Mouse (Mus musculus): Measurements from ENCODE around the gene Grk5.

Grk5 gene

DNA sequence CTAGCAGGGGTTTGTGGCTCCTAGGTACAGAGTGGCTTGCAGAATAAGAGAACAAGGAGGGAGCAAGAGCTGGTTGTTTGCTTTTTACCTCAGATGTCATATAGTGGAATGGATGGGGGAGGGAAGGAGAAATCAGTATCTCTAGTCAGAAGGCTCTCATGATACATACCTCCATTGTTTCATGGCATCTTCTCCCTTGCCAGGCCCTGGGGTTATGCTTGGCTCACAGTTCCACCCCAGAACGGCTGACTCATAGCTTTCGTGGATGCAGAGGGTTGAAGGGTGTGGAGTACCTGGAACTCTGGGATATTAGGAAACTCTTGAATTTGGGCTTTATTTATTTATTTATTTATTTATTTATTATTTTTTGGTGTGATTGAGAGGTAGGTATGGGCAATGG lies 84.0 kb downstream of the Grk5 start:
- DNase-seq (ENCODE audit: low spot score in 2 of 2): no peak

DNA sequence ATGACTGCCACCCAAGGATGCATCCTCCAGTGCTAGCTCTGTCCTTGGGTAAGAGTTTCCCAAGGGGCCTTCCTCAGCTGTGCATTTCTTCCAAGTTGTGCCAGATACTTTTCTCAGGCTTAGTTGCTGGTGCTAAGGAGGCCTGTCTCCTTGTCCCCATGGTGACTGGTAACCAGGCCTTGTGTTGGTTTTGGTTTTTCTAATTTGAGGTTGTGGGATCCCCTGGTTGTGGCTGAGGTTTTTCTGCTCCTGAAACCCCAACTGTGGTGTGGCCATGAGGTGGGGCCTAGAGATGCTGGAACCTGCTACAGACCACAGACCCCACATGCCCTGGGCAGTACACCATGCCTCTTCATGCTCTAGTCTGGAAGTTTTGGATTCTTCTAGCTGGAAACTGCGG lies 90.0 kb downstream of the Grk5 start:
- no peak for DNase-seq (ENCODE audit: low spot score in 2 of 2)

GRCm38 (mm10) chr19:60981391-60981790 lies 91.8 kb downstream of the Grk5 start:
- no peak for DNase-seq (ENCODE audit: low spot score in 2 of 2)

GRCm38 (mm10) chr19:60981894-60982293 lies 92.3 kb downstream of the Grk5 start:
- DNase-seq (ENCODE audit: low spot score in 2 of 2): peak in 1 of 2 experiments; percentile 16

DNA sequence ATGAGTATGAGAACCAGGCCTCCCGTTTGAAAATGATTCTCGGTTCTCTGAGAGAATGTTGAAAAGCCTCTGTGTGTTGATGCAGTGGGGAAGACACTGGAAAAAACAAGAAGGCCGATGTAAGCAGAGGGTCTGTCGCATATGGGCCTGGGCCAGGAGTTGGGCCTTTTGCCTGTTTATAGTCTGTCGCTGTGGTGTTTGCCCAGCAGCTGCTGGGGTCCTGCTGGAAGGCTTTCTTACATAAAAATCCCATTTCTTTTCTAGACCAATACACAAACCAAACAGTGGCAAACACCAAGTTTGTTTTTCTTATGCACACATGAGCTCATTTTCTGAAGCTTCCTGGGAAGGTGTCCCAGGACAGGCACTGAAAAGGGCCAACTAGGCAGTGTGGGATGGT lies 100.2 kb downstream of the Grk5 start:
- no peak for DNase-seq (ENCODE audit: low spot score in 2 of 2)

DNA sequence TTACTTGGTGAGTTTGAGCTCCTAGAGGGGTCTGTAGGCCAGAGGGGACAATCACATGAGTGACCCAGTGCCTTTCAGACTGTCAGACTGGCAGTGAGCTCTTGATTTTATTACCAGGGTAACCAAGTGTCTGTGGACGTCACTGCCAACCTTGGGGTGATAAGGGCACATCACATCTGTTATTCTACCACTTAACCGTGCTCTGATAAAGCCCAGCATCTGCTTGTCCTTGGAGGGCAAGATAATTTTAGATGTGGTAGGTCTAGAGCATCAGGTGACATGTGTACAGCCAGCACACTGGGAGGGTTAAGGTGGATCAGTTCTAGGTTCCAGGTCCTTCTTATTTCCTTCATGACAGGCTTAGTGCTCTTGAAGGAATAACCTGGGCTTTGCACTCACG lies 104.7 kb downstream of the Grk5 start:
- no peak for DNase-seq (ENCODE audit: low spot score in 2 of 2)

- DNase-seq (ENCODE audit: low spot score in 2 of 2): no peak
Measured at GRCm38 (mm10) chr19:60994845-60995244, 105.3 kb downstream of the Grk5 start.

- DNase-seq (ENCODE audit: low spot score in 2 of 2): no peak
Measured at GRCm38 (mm10) chr19:60997784-60998183, 108.2 kb downstream of the Grk5 start.

- no peak for DNase-seq (ENCODE audit: low spot score in 2 of 2)
Measured at GRCm38 (mm10) chr19:60999652-61000051, 110.1 kb downstream of the Grk5 start.

DNA sequence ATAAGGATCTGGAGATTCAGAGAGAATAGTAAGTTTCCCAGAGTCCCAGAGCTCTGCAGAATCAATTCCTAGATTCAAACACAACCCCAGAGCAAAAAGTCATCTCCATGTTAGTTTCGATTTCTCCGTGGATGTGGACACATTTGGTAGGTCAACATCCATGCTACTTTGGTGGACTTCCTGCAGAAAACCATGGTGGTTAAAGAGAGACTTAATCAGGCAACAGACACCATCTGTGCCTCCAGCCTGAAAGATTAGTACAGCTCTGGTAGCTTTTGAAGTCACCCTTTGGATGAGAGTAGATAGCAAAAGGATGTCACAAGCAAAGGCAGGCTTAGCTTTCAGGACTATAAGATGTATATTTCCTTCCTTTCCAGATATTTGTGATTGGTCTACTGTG lies 111.4 kb downstream of the Grk5 start:
- no peak for DNase-seq (ENCODE audit: low spot score in 2 of 2)

DNA sequence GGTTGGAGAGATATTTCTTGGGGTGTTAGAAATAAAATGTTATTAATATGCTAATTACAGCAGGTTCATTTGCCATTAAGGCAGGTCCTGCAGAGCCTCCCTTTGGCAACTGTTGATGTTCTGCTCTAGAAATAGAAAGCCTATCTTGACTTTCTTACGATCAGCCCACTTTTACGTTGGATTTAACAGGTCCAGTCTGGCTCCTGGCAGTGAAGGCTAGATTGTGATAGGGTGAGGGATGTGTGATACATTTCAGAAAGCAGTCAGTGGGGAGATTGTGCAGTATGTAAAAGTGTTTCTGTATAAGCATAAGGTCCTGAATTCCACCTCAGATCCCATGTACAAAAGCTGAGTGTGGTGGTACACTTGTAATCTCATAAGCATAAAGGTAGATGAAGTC lies 119.7 kb downstream of the Grk5 start:
- no peak for DNase-seq (ENCODE audit: low spot score in 2 of 2)

DNA sequence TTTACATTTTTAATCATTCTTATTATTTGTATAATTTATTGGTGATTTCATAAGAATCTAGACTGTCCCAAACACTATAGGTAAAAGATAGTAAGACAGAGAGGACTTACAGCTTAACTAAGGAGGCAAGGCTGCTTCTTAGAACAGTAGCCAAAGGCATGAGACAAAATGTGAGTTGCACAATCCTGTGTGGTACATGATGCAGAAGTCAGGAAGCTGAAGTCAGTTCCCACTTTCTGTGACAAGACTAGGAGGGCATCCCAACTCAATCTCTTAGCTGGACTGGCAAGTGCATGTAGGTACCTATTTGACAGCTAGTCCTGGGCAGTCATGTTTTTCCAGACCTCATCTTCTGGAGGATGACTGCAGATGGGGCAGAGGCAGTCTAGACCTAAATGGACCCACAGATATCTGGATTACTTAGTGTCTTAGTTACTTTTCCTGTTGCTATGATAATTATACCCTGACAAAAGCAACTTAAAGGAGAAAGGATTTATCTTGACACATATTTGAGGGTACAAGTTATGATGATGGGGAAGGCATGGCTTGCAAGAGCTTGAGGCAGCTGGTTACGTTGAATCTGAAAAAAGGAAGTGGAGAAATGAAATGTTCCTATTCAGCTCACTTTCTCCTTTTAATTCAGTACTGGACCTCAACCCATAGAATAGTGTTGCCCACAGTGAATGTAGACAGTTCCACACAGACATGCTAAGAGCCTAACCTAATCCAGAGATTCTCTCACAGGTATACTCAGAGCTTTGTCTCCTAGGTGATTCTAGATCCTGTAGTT lies 128.1 kb downstream of the Grk5 start:
- DNase-seq (ENCODE audit: low spot score in 2 of 2): peak in 1 of 2 experiments; percentile 19

GRCm38 (mm10) chr19:61021502-61021901 lies 132.0 kb downstream of the Grk5 start:
- no peak for DNase-seq (ENCODE audit: low spot score in 2 of 2)

- DNase-seq (ENCODE audit: low spot score in 2 of 2): no peak
Measured at GRCm38 (mm10) chr19:61021939-61022566, 132.5 kb downstream of the Grk5 start.

DNA sequence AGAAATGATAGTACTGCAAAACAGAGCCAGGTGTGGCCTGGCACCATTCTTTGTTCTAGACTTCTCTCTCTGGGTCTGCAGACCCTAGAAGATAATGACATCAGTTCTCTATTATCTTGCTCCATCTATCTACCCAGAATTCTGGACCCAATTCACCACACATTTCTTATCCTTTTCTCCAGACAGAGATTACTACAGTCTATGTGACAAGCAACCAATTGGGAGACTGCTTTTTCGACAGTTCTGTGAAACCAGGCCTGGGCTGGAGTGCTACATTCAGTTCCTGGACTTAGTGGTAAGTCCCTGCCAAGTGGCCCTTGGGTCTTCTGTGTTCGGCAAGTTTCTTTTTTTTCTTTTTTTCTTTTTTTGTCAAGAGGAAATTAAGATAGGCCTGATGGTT lies 142.0 kb downstream of the Grk5 start:
- no peak for DNase-seq (ENCODE audit: low spot score in 2 of 2)

DNA sequence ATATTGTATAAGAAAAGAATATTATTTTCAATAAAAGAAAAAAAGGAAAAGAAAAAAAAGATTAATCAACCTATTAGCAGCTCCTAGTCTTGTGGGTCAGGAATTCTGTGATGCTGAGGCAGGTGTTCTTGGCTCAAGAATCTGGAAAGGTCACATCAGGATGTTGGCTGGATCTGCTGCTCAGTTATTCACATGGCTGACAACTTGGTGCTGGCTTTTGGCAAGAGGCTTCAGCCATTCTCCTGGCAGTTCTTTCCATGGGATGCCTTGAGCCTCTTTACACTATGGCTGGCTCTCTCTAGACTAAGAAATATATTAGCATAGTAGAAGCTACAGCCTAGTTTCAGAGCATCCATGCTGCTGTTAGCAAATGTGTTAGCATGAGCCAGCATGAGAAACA lies 149.6 kb downstream of the Grk5 start:
- no peak for DNase-seq (ENCODE audit: low spot score in 2 of 2)

- no peak for DNase-seq (ENCODE audit: low spot score in 2 of 2)
Measured at GRCm38 (mm10) chr19:61048646-61049045, 159.1 kb downstream of the Grk5 start.

DNA sequence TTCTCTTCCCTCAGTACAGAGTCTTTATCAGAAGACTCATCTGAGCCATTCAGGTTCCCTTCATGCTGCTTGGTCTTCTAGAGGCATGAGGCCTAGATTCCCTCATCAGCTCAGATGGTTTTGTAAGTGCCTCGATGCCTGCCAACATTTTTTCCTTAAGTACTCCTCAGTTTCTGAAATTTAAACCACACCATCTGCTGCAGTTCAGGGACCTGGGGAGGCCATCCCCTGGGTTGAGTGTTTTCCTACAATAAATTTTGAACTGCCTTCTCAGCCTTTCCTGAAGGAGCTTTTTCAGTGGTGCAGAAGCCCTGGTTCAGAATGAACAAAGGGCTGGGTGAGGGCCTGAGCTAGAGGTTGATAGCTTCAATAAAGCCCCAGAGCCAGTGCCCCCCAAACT lies 159.9 kb downstream of the Grk5 start:
- DNase-seq (ENCODE audit: low spot score in 2 of 2): no peak

GRCm38 (mm10) chr19:61051151-61051550 lies 161.6 kb downstream of the Grk5 start:
- no peak for DNase-seq (ENCODE audit: low spot score in 2 of 2)

DNA sequence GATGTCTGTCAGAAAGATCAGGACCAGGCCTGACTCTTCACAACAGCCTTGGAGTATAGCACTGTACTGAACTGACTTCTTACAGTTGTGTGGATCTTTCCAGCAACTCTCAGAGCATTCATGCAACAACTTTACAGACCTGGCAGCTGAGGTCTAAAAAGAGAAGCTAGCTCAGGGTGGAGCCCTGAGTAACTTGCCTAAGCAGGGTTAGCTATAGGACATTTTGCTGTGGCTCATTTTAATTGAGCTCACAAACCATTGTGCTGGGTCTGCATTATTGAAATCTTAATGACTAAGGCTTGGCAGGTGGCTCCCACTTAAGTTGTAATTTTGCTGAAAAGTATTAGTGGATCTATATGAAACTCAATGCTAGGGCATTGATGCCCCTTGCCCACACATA lies 162.5 kb downstream of the Grk5 start:
- DNase-seq (ENCODE audit: low spot score in 2 of 2): no peak

GRCm38 (mm10) chr19:61052786-61053185 lies 163.2 kb downstream of the Grk5 start:
- no peak for DNase-seq (ENCODE audit: low spot score in 2 of 2)

DNA sequence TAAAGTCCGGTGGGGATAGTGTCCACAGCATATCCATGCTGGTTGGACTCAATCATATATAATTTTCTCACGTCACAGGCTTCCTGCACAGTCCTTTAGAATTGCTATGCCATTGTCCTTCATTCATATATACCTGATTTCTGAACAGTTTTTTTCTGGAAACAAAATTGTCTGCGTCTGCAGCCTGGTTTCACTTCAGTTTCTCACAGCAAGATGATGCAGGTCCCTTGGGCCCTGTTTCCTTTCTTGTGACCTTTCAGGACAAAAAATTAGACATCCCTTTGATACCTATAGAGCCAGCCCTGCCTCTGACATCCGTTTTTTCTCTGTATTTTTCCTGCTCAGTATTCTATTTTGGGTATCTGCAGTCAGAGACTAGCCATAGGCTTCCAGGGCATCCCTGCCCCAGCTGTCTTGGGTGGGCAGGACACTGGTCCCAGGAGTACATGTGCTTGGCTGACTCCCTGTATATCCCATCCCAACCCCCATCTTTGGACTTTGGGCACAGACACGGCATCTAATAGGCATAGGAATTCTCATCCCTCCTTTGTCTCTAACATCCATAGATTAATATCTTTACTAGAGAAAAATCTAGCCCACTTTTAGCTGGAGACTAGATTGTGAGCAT lies 167.3 kb downstream of the Grk5 start:
- peak; percentile 35 to 51 for DNase-seq (ENCODE audit: low spot score in 2 of 2)

DNA sequence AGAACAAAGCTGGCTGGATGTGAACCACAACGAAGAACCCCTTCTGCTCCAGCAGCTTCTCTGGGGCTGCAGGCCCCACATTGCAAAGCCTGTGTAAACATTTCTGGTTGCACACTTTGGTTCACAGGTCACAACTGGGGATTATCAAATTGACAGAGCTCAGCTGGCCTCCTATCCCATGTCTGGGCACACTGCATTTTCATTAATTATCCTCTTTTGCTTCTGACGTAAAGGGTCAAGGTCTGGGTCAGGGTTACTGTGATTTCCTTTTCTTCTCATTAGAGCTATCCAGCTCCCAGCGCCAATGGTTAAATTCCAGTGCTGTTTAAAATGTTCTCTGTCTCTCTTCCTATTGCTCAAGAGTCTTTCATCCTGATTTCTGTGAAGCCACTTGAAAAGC lies 168.0 kb downstream of the Grk5 start:
- peak; percentile 4 to 26 for DNase-seq (ENCODE audit: low spot score in 2 of 2)

All from spleen, postnatal 36 days (tissue).